8 mouse cellular contexts compared by ENCODE assay signal in genomic region chr1:171293351-171293750, GRCm38 (mm10). TPM values are rescaled to one million over a fixed set of nuclear protein-coding genes. Genes with fewer than 3 reads are reported as not detected.
DNase-seq lines count a peak whose midpoint lies in the region; ATAC-seq and TF ChIP-seq lines count a peak whose summit lies in the region.

No protein-coding gene starts in this region.

- no peaks in the 10 kb centered on the region for H3K9me3 ChIP-seq in heart, embryonic 14.5 days (ENCODE audit: control insufficient read depth, low read length)
- no peaks in the 10 kb centered on the region for H3K9me3 ChIP-seq in ES-E14 (ENCODE audit: control insufficient read depth, insufficient read depth, low read depth, low read length)
- no peaks in the 10 kb centered on the region for H3K9me3 ChIP-seq in forebrain, embryonic 16.5 days (ENCODE audit: control insufficient read depth, low read length)
- peaks cover 2% of the 10 kb centered on the region; the same call in 1 of the 2 replicates for H3K9me3 ChIP-seq in liver, postnatal 0 days (ENCODE audit: low read length)

- ATAC-seq in heart, embryonic 14.5 days (ENCODE audit: insufficient number of reproducible peaks, insufficient read depth, low FRiP score, low read depth): no peak
- ATAC-seq in forebrain, embryonic 16.5 days: no peak
- no peak for ATAC-seq in liver, postnatal 0 days

- no peak for DNase-seq in heart, adult 18-20 months
- DNase-seq in ES-E14 (ENCODE audit: low read depth, low spot score): no peak
- DNase-seq in liver, postnatal 0 days: no peak
- no peak for DNase-seq in urinary bladder, postnatal 10 days (ENCODE audit: low spot score)
- no peak for DNase-seq in retina, postnatal 1 day
- DNase-seq in adrenal gland, postnatal 14 days: no peak

- TF ChIP-seq EP300 in liver, postnatal 0 days (IDR thresholded peaks at IDR 0.05; ENCODE audit: low read depth): no peak

- WGBS in heart, embryonic 14.5 days: 90% methylated on average over 3 of the region's 3 CpGs
- 89% methylated on average over 3 of the region's 3 CpGs for WGBS in forebrain, embryonic 16.5 days
- WGBS in liver, postnatal 0 days (ENCODE audit: insufficient replicate concordance): 75% methylated on average over 3 of the region's 3 CpGs

- in situ Hi-C loops in ES-E14 (cut with MboI; ENCODE audit: low sequenced_read_pairs in 2 of 2, unreplicated experiment in 2 of 2): no loop called here

- peak overlapping the region in 1 of 2 experiments; percentile 85; a peak in 1 of 4 replicates for H3K4me3 ChIP-seq in heart, embryonic 14.5 days (ENCODE audit: control insufficient read depth in 1 of 2, insufficient read depth in 1 of 2, low read depth in 1 of 2, low read length in 2 of 2)
- peak overlapping the region; percentile 85 to 99; a peak in 3 of 4 replicates for H3K4me3 ChIP-seq in ES-E14 (ENCODE audit: insufficient read depth in 1 of 2, low read depth in 1 of 2, low read length in 2 of 2, poor library complexity in 1 of 2, severe bottlenecking in 1 of 2)
- no peak overlapping the region for H3K4me3 ChIP-seq in forebrain, embryonic 16.5 days (replicated peaks; ENCODE audit: low read length)
- peak overlapping the region; percentile 67; the same call in 1 of the 2 replicates for H3K4me3 ChIP-seq in liver, postnatal 0 days (ENCODE audit: low read depth, low read length)

- peaks cover 0 to 7% of the 10 kb centered on the region in 2 experiments; a peak in 3 of 4 replicates for H3K4me1 ChIP-seq in heart, embryonic 14.5 days (ENCODE audit: control insufficient read depth in 2 of 2, insufficient read depth in 2 of 2, low read length in 2 of 2)
- peaks cover 4 to 9% of the 10 kb centered on the region in 2 experiments; a peak in 3 of 4 replicates for H3K4me1 ChIP-seq in ES-E14 (ENCODE audit: control insufficient read depth in 2 of 2, insufficient read depth in 2 of 2, low read length in 2 of 2, poor library complexity in 1 of 2)
- peaks cover 8% of the 10 kb centered on the region for H3K4me1 ChIP-seq in forebrain, embryonic 16.5 days (replicated peaks; ENCODE audit: control insufficient read depth, insufficient read depth, low read length)
- peaks cover 19% of the 10 kb centered on the region for H3K4me1 ChIP-seq in liver, postnatal 0 days (ENCODE audit: insufficient read depth)

- H3K27me3 ChIP-seq in heart, embryonic 14.5 days (ENCODE audit: control insufficient read depth, insufficient read depth, low read length): peaks cover 12% of the 10 kb centered on the region
- peaks cover 21% of the 10 kb centered on the region for H3K27me3 ChIP-seq in forebrain, embryonic 16.5 days (replicated peaks; ENCODE audit: control insufficient read depth, insufficient read depth, low read length)
- peaks cover 8% of the 10 kb centered on the region for H3K27me3 ChIP-seq in liver, postnatal 0 days (ENCODE audit: insufficient read depth, low read length)

- H3K9ac ChIP-seq in heart, embryonic 14.5 days (ENCODE audit: low read length): no peak overlapping the region
- no peak overlapping the region for H3K9ac ChIP-seq in ES-E14 (ENCODE audit: insufficient read depth, low read depth, low read length, poor library complexity, severe bottlenecking)
- H3K9ac ChIP-seq in forebrain, embryonic 16.5 days (replicated peaks; ENCODE audit: low read depth, low read length): no peak overlapping the region
- H3K9ac ChIP-seq in liver, postnatal 0 days (replicated peaks): no peak overlapping the region

- no peak for TF ChIP-seq CTCF in liver, postnatal 0 days (IDR thresholded peaks at IDR 0.05; ENCODE audit: low read depth)

- H3K4me2 ChIP-seq in heart, embryonic 14.5 days (ENCODE audit: low read length): peak overlapping the region; percentile 65
- H3K4me2 ChIP-seq in forebrain, embryonic 16.5 days (ENCODE audit: low read length): peak overlapping the region; percentile 64
- H3K4me2 ChIP-seq in liver, postnatal 0 days (ENCODE audit: low read depth, low read length): peak overlapping the region; percentile 73

- H3K27ac ChIP-seq in heart, embryonic 14.5 days (replicated peaks in 1 of 2; ENCODE audit: control insufficient read depth in 1 of 2, insufficient read depth in 1 of 2, low read depth in 2 of 2, low read length in 2 of 2): no peak overlapping the region
- no peak overlapping the region; the same call in 1 of the 2 replicates for H3K27ac ChIP-seq in ES-E14 (ENCODE audit: insufficient read depth, low read depth, low read length, poor library complexity, severe bottlenecking)
- H3K27ac ChIP-seq in forebrain, embryonic 16.5 days (ENCODE audit: low read length): no peak overlapping the region
- H3K27ac ChIP-seq in liver, postnatal 0 days (ENCODE audit: low read depth): no peak overlapping the region

- peaks cover 18% of the 10 kb centered on the region for H3K36me3 ChIP-seq in heart, embryonic 14.5 days (ENCODE audit: control insufficient read depth, insufficient read depth, low read length)
- H3K36me3 ChIP-seq in ES-E14 (ENCODE audit: control insufficient read depth, insufficient read depth, low read length, poor library complexity, severe bottlenecking): no peaks in the 10 kb centered on the region
- peaks cover 5% of the 10 kb centered on the region; the same call in 1 of the 2 replicates for H3K36me3 ChIP-seq in forebrain, embryonic 16.5 days (ENCODE audit: control insufficient read depth, insufficient read depth)
- peaks cover 14% of the 10 kb centered on the region; the same call in 1 of the 2 replicates for H3K36me3 ChIP-seq in liver, postnatal 0 days (replicated peaks; ENCODE audit: insufficient read depth, low read length)

TF ChIP-seq in ES-E14, 5 proteins besides CTCF, POLR2A, EP300 and RAD21:
- TF ChIP-seq CHD2 (IDR thresholded peaks at IDR 0.05; ENCODE audit: low read depth, low read length) (no peak), ZC3H11A (IDR thresholded peaks at IDR 0.05; ENCODE audit: borderline replicate concordance, low read depth, low read length) (no peak), ZNF384 (IDR thresholded peaks at IDR 0.05; ENCODE audit: low read depth, low read length) (no peak), MAFK (IDR thresholded peaks at IDR 0.05; ENCODE audit: insufficient read depth, low read depth, low read length) (no peak), HCFC1 (IDR thresholded peaks at IDR 0.05; ENCODE audit: borderline replicate concordance, insufficient read depth, low read length) (no peak)

RNA-seq across cellular contexts. Expression of gene Ufc1, which starts 1.5 kb away (rescaled TPM):
- polyA plus RNA-seq in heart, embryonic 14.5 days (2014; fragmentation: Nextera tagmentation; extraction: Ambion mirVana): 96.0 and 111 TPM in 2 replicates
- 10 to 100 TPM; 90.4 to 91.6 TPM for total RNA-seq in heart, adult 18-20 months (2021)
- total RNA-seq in ES-E14 (2012; rRNA removed): 59.1 and 78.8 TPM in 2 replicates
- polyA plus RNA-seq in forebrain, embryonic 16.5 days (2015; fragmentation: Nextera tagmentation; extraction: Ambion mirVana): 93.5 and 102 TPM in 2 replicates
- 58.1 and 59.6 TPM in 2 replicates for polyA plus RNA-seq in liver, postnatal 0 days (2015; fragmentation: Nextera tagmentation; extraction: Ambion mirVana)
- total RNA-seq in adrenal gland, postnatal 14 days (2021): 128 and 133 TPM in 2 replicates

RNA-seq across cellular contexts. Expression of gene Usp21, which starts 5.6 kb away (rescaled TPM):
- polyA plus RNA-seq in heart, embryonic 14.5 days (2014; fragmentation: Nextera tagmentation; extraction: Ambion mirVana): 43.2 and 45.5 TPM in 2 replicates
- total RNA-seq in heart, adult 18-20 months (2021): 10 to 100 TPM; 17.7 to 20.9 TPM
- 23.1 and 30.7 TPM in 2 replicates for total RNA-seq in ES-E14 (2012; rRNA removed)
- 126 and 130 TPM in 2 replicates for polyA plus RNA-seq in forebrain, embryonic 16.5 days (2015; fragmentation: Nextera tagmentation; extraction: Ambion mirVana)
- polyA plus RNA-seq in liver, postnatal 0 days (2015; fragmentation: Nextera tagmentation; extraction: Ambion mirVana): 13.9 and 15.1 TPM in 2 replicates
- 36.5 and 37.2 TPM in 2 replicates for total RNA-seq in adrenal gland, postnatal 14 days (2021)

RNA-seq across cellular contexts. Expression of gene Ppox, which starts 12.4 kb away (rescaled TPM):
- 42.9 and 44.8 TPM in 2 replicates for polyA plus RNA-seq in heart, embryonic 14.5 days (2014; fragmentation: Nextera tagmentation; extraction: Ambion mirVana)
- 10 to 100 TPM; 13.1 to 13.6 TPM for total RNA-seq in heart, adult 18-20 months (2021)
- 15.5 and 23.6 TPM in 2 replicates for total RNA-seq in ES-E14 (2012; rRNA removed)
- 47.6 and 49.2 TPM in 2 replicates for polyA plus RNA-seq in forebrain, embryonic 16.5 days (2015; fragmentation: Nextera tagmentation; extraction: Ambion mirVana)
- 61.5 and 69.6 TPM in 2 replicates for polyA plus RNA-seq in liver, postnatal 0 days (2015; fragmentation: Nextera tagmentation; extraction: Ambion mirVana)
- total RNA-seq in adrenal gland, postnatal 14 days (2021): 34.8 and 38.1 TPM in 2 replicates

RNA-seq across cellular contexts. Expression of gene B4galt3, which starts 23.2 kb away (rescaled TPM):
- 52.8 and 55.6 TPM in 2 replicates for polyA plus RNA-seq in heart, embryonic 14.5 days (2014; fragmentation: Nextera tagmentation; extraction: Ambion mirVana)
- 10 to 100 TPM; 18.7 to 19.6 TPM for total RNA-seq in heart, adult 18-20 months (2021)
- total RNA-seq in ES-E14 (2012; rRNA removed): 35.8 and 51.0 TPM in 2 replicates
- polyA plus RNA-seq in forebrain, embryonic 16.5 days (2015; fragmentation: Nextera tagmentation; extraction: Ambion mirVana): 111 and 114 TPM in 2 replicates
- polyA plus RNA-seq in liver, postnatal 0 days (2015; fragmentation: Nextera tagmentation; extraction: Ambion mirVana): 16.0 and 16.7 TPM in 2 replicates
- total RNA-seq in adrenal gland, postnatal 14 days (2021): 31.1 and 34.1 TPM in 2 replicates

RNA-seq across cellular contexts. Expression of gene Dedd, which starts 35.6 kb away (rescaled TPM):
- polyA plus RNA-seq in heart, embryonic 14.5 days (2014; fragmentation: Nextera tagmentation; extraction: Ambion mirVana): 31.4 and 42.4 TPM in 2 replicates
- 10 to 100 TPM; 21.8 to 23.5 TPM for total RNA-seq in heart, adult 18-20 months (2021)
- total RNA-seq in ES-E14 (2012; rRNA removed): 23.9 and 25.7 TPM in 2 replicates
- polyA plus RNA-seq in forebrain, embryonic 16.5 days (2015; fragmentation: Nextera tagmentation; extraction: Ambion mirVana): 55.5 and 61.7 TPM in 2 replicates
- polyA plus RNA-seq in liver, postnatal 0 days (2015; fragmentation: Nextera tagmentation; extraction: Ambion mirVana): 16.4 and 17.7 TPM in 2 replicates
- total RNA-seq in adrenal gland, postnatal 14 days (2021): 33.7 and 36.1 TPM in 2 replicates
